Mouse (Mus musculus) liver, adult 2 months (tissue): ENCODE measurements at regions not wholly inside any gene's neighbourhood (a gene's known extent, or its start where the extent isn't known, plus 50 kb on each side); places are given as distances from the start of the nearest gene placed in this dataset.
"Not testable (repeated sequence)": the region's sequence is repeated elsewhere in the genome, so short reads cannot be mapped to it uniquely, and the experiment has no call there.

ENCODE experiments used
- DNase-seq: peaks from one replicate; pipeline ENCODE4 v3.0.0-alpha.2; 2011; ENCODE audit warnings: low read depth, low spot score; ENCODE audit errors: extremely low read depth
- H3K27ac ChIP-seq: fragments of 200-500 bp; replicated peaks from 2 replicates; pipeline ENCODE4 v1.5.1; 2012; ENCODE audit warnings: low read depth, mild to moderate bottlenecking, control low read depth, inconsistent platforms, low read length; ENCODE audit not compliant: insufficient read depth
- H3K27me3 ChIP-seq: fragments of 200-500 bp; 2 replicates; pipeline ENCODE4 v1.6.1; 2012; ENCODE audit warnings: mild to moderate bottlenecking, moderate library complexity, low read length, inconsistent platforms; ENCODE audit not compliant: control insufficient read depth, insufficient read depth
- H3K36me3 ChIP-seq: fragments of 200-500 bp; 2 replicates; pipeline ENCODE4 v1.6.1; 2012; ENCODE audit warnings: low read length, inconsistent platforms; ENCODE audit not compliant: control insufficient read depth, insufficient read depth
- H3K4me1 ChIP-seq: fragments of 200-500 bp; 2 replicates; pipeline ENCODE4 v1.6.1; 2011; ENCODE audit warnings: low read length; ENCODE audit not compliant: control insufficient read depth, insufficient read depth
- H3K4me3 ChIP-seq: fragments of 200-500 bp; 2 replicates; pipeline ENCODE4 v1.5.1; 2011; ENCODE audit warnings: low read depth, mild to moderate bottlenecking, control low read depth, low read length, moderate library complexity; ENCODE audit not compliant: insufficient read depth
- H3K79me2 ChIP-seq: fragments of 200-500 bp; 2 replicates; pipeline ENCODE4 v1.6.1; 2012; ENCODE audit warnings: inconsistent platforms, mild to moderate bottlenecking, low read length, moderate library complexity; ENCODE audit not compliant: control insufficient read depth, insufficient read depth
- H3K9ac ChIP-seq: fragments of 200-500 bp; 2 replicates; pipeline ENCODE4 v1.6.1; 2012; ENCODE audit warnings: low read depth, mild to moderate bottlenecking, control low read depth, inconsistent platforms, low read length
- CTCF ChIP-seq: fragments of 200-500 bp; IDR thresholded peaks from 2 replicates; pipeline ENCODE4 v1.5.1; 2011; ENCODE audit warnings: low read depth, low read length, control low read depth
- POLR2A ChIP-seq: fragments of 200-500 bp; IDR thresholded peaks from 2 replicates; pipeline ENCODE4 v1.6.1; 2011; ENCODE audit warnings: low read length, control low read depth; ENCODE audit not compliant: insufficient read depth; ENCODE audit errors: extremely low read depth
- WGBS: fragments of 180-500 bp; shearing (Covaris S2); methylation state at CpG from one replicate; pipeline ENCODE4 v1.1.7; 2018; 5-methylcytosine and 5-hydroxymethylcytosine counted together

DNA sequence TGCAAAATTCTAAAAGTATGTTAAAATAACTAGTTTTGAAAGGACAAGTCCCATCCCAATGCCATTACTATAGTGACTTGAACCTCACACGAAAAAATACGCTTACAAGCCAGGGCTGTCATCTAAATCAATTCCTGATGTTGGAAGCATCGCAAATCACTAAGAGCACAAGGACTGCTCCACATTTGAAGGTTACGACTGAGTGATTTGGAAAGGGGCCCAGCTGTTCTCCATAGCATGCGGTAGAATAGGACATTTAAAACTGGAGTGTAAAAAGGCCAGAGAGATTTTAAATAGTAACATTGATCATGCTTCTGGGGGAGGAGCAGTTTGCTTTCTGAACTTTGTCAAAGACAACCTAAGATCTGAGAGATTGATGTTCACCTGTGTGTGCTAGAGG is 92.8 kb upstream of the Mocs1 start:
- no peaks in the 10 kb centered on the region for H3K79me2 ChIP-seq
- H3K4me1 ChIP-seq = no peaks in the 10 kb centered on the region
- no peak for DNase-seq
- 92% methylated on average over 5 of the region's 5 CpGs for WGBS
- no peak overlapping the region for H3K27ac ChIP-seq
- no peak overlapping the region for H3K9ac ChIP-seq
- H3K4me3 ChIP-seq = no peak overlapping the region
- H3K27me3 ChIP-seq = no peaks in the 10 kb centered on the region
- no peak for TF ChIP-seq POLR2A
- no peak for TF ChIP-seq CTCF
- H3K36me3 ChIP-seq = no peaks in the 10 kb centered on the region

DNA sequence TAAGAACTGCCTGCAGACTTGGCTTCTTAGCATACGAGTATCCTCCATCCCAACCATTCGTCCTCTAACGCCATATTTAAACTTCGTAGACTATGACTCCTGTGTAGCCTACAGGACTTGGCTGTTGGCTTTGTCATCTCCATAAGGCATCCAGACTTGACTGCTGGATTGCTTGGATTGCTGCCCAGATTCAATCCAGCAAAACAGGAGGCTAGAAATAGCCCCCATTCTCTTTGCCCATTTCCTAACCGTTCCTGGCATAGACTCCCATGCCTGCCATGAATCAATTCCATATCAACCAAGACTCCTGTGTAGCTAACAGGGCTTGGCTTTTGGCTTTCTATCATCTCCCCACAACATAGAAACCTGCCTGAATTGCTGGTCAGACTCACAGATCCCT is 90.3 kb upstream of the Mocs1 start:
- H3K27ac ChIP-seq = no peak overlapping the region
- TF ChIP-seq CTCF (no peak), POLR2A (no peak)
- H3K36me3 ChIP-seq = no peaks in the 10 kb centered on the region
- DNase-seq = no peak
- H3K27me3 ChIP-seq = no peaks in the 10 kb centered on the region
- H3K9ac ChIP-seq = no peak overlapping the region
- H3K4me3 ChIP-seq = no peak overlapping the region
- H3K4me1 ChIP-seq = no peaks in the 10 kb centered on the region
- H3K79me2 ChIP-seq = no peaks in the 10 kb centered on the region
- 91% methylated on average over 5 of the region's 5 CpGs for WGBS

DNA sequence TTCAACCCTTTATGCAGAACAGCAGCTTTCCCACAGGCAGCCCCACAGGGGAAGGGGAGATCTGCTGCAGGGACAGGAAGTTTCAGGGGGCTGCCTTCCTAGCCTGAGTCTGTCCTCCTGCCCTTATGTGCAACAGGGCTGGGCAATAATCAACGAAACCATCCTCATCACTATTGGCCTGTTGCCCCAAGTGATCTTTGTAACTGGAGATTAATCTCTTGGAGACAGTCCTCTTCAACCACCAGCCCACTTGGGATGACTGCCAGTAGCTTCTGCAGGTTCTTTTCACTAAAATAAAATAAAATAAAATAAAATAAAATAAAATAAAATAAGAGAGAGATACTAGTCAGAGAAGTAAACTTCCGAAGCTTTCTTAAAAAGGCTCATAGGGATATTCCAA is 85.5 kb upstream of the Mocs1 start:
- no peak for DNase-seq
- Histone ChIP-seq H3K9ac (no peak overlapping the region), H3K27ac (no peak overlapping the region), H3K4me1 (no peaks in the 10 kb centered on the region; the same call in 1 of the 2 replicates), H3K27me3 (no peaks in the 10 kb centered on the region), H3K36me3 (no peaks in the 10 kb centered on the region), H3K4me3 (no peak overlapping the region), H3K79me2 (no peaks in the 10 kb centered on the region)
- no peak for TF ChIP-seq POLR2A
- TF ChIP-seq CTCF = no peak
- 76% methylated on average over 2 of the region's 2 CpGs for WGBS

DNA sequence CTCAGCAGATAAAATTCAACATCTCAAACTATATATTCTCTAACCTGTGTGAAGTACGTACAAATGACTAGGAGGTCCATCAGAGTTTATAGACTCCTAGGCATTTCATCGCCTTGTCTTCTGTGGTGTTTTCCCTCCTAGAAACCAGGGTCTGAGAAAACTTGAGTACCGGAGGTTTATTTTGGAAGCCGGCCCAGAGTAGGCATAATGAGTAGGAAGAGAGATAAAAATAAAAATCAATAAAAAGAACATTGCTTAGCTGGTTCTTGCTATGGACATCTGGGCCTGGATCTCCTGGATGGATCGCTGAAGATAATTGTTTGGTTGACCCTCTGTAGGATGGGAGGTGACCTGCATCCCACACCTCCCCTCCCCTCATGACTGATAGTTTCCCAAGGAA is 81.5 kb upstream of the Mocs1 start:
- WGBS = 64% methylated on average over 5 of the region's 5 CpGs
- Histone ChIP-seq H3K36me3 (no peaks in the 10 kb centered on the region), H3K4me3 (no peak overlapping the region), H3K27me3 (no peaks in the 10 kb centered on the region), H3K4me1 (peaks cover 16% of the 10 kb centered on the region), H3K9ac (no peak overlapping the region), H3K79me2 (no peaks in the 10 kb centered on the region), H3K27ac (no peak overlapping the region)
- DNase-seq = no peak
- TF ChIP-seq POLR2A = no peak
- no peak for TF ChIP-seq CTCF

DNA sequence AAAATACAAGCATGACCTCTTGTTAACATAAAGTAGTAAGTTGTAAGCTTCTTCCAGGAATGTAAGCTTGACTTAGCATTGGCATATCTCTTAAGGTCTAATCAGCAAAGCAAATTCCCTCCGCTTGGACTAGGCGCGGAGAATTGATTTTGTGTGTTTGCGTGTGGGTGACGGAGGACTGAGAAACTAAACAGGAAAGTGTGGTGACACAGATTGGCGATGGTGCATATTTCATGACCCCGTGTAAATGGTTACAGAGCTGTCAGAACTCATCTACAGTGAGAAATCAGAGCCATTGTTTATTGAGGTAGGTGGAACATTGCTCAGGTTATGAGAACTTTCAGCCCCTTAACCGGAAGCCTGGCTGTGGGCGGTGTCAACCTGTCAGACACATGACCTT is 78.8 kb upstream of the Mocs1 start:
- no peak for TF ChIP-seq POLR2A
- no peak for TF ChIP-seq CTCF
- peaks cover 17% of the 10 kb centered on the region for H3K4me1 ChIP-seq
- H3K4me3 ChIP-seq = no peak overlapping the region
- 33% methylated on average over 9 of the region's 9 CpGs for WGBS
- peak overlapping the region; percentile 72 for H3K27ac ChIP-seq
- H3K9ac ChIP-seq = no peak overlapping the region
- no peaks in the 10 kb centered on the region for H3K27me3 ChIP-seq
- no peaks in the 10 kb centered on the region for H3K36me3 ChIP-seq
- H3K79me2 ChIP-seq = no peaks in the 10 kb centered on the region
- peak; percentile 84 for DNase-seq

DNA sequence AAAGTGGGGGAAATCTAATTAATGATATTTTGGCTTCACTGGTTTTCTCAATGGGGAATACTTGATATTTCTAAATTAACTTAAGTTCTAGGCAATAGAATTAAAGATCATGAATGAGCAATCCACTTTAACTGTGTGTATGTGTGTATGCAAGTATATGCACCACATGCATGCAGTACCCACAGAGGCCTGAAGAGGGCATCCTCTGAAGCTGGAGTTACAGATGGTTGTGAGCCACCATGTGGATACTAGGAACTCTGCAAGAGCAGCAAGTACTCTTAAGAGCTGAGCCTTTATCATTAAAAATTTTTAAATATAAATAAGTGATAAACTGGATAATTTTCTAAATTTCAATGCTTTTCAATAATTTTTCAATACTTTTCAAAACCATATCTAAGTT is 69.0 kb upstream of the Mocs1 start:
- DNase-seq = no peak
- Histone ChIP-seq H3K4me3 (no peak overlapping the region), H3K36me3 (no peaks in the 10 kb centered on the region), H3K79me2 (no peaks in the 10 kb centered on the region), H3K27me3 (no peaks in the 10 kb centered on the region), H3K9ac (no peak overlapping the region), H3K27ac (no peak overlapping the region), H3K4me1 (no peaks in the 10 kb centered on the region)
- peak; percentile 3; the same call in 1 of the 2 replicates for TF ChIP-seq CTCF
- TF ChIP-seq POLR2A = no peak

DNA sequence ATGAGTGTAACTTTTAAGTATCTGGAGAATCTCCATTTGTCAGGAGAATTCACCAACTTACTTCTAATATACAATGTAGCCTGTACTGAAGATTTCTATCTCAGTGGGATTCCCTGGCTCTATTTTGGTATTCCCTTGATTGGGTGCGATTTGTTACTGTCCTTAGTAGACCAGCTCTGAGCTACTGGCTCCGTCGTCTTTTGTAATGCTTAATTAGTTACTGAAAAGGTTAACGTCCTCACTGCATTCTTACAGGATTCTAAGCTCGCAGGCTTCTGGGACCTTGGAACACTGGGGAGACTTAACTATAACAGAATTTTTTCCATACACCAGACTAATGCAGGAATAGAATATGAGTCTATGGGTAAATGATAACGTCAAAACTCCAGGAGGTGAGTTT is 67.9 kb upstream of the Mocs1 start:
- not testable (repeated sequence) for H3K79me2 ChIP-seq, H3K27ac ChIP-seq, H3K9ac ChIP-seq, H3K4me1 ChIP-seq, H3K36me3 ChIP-seq, DNase-seq, H3K27me3 ChIP-seq, H3K4me3 ChIP-seq
- WGBS = 73% methylated on average over 6 of the region's 6 CpGs
